Mouse (Mus musculus) heart, embryonic 11.5 days (tissue): ENCODE data around the gene Olfr870. TPM values are rescaled to one million over a fixed set of nuclear protein-coding genes. Genes with fewer than 3 reads are reported as not detected.

Experiments used
- polyA plus RNA-seq: library from polyadenylated mRNA; unstranded; fragments of >200 nt; fragmentation: Nextera tagmentation; extraction: Ambion mirVana; gene quantifications from 2 replicates; pipeline ENCODE4 v1.2.1, GENCODE M21; 2014

The Olfr870 gene
- polyA plus RNA-seq, 1 experiment from 2014 or later = not detected

Other genes starting within 250 kb of the Olfr870 start
- gene Olfr866, start 146.0 kb downstream of the Olfr870 start, polyA plus RNA-seq = not detected in 2 replicates
- not detected in 2 replicates for gene Olfr867, start 116.5 kb downstream of the Olfr870 start, polyA plus RNA-seq
- not detected in 2 replicates for gene Olfr868, start 75.4 kb downstream of the Olfr870 start, polyA plus RNA-seq
- not detected in 2 replicates for gene Olfr869, start 45.0 kb downstream of the Olfr870 start, polyA plus RNA-seq
- gene Olfr871, start 38.1 kb upstream of the Olfr870 start, polyA plus RNA-seq = not detected in 2 replicates
- gene Olfr872, start 63.1 kb upstream of the Olfr870 start, polyA plus RNA-seq = not detected in 2 replicates
- not detected in 2 replicates for gene Olfr39, start 108.3 kb upstream of the Olfr870 start, polyA plus RNA-seq
- gene Olfr873, start 124.5 kb upstream of the Olfr870 start, polyA plus RNA-seq = not detected in 2 replicates
- 0.10 TPM in 1 of 2 replicates, not detected in the other for gene Olfr18, start 162.0 kb upstream of the Olfr870 start, polyA plus RNA-seq
- 26.0 and 27.0 TPM in 2 replicates for gene Zfp560, start 211.1 kb upstream of the Olfr870 start, polyA plus RNA-seq